Mouse (Mus musculus) layer of hippocampus, adult 9-10 months (tissue): ENCODE measurements around the gene Saa3.
"Not testable (repeated sequence)": the region's sequence is repeated elsewhere in the genome, so short reads cannot be mapped to it uniquely, and the experiment has no call there.

Experiments
- DNase-seq: peaks from one replicate; pipeline ENCODE4 v3.0.0; 2022; ENCODE audit warnings: low spot score

Saa3 gene

DNA sequence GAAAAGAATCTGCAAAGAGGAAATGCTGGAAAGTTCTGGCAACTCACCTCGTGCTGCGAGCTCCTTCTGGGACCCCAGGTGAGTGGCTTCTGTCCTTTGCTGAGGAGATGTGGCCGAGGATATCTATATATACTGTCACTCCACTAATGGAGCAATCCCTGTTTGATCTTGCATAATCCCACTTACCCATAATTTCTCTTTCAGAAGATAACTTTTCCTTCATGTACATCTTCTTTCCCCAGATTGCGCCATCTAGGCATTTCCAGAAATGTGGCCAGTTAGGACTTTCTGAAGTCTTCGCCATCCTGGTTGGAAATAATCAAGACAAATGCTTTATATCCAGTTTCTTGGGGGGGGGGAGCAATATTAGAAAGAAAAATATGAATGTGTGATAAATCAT is at the start of gene Saa3:
Gene Saa3 (minus strand): TSS at position 101 of the 400 bp plus-strand sequence.
- DNase-seq: no peak

DNA sequence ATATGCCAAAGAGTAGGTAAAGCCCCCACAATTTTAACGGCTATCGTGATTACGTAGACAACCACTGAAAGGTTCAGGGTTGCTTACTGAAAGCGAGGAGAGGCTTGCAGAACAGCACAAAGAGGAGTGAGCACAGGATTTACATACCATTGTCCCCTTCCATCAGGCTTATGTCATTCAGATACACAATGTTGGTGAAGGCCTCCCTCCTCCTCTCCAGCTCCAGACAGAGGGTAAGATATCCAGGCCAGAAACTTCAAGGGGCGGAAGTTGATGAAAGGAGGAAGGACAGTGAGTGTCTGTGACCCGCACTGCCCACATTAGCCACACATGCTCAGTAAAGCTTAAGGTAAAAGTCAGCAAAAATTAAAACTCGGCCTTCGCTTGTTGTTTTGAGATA is 49.2 kb upstream of the Saa3 start:
- no peak for DNase-seq

DNA sequence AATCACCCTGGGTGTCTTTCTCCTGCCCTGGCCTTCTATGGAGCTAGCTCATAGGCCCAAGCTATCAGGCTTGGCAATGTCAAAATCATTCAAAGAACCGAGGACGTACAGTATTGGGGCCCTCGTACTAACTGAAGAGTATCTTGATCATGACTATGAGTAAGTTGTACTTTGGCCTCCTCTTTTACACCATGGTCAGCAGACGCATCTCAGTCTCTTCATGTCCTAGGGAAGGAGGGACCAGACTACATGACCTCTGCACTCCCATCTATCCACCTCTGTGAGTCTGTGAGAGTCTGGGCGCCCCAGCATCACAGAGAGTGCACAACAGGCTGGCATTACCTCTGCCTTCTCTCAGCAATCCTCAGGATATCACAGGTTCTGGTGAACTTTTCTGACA is 47.1 kb upstream of the Saa3 start:
- DNase-seq: no peak

DNA sequence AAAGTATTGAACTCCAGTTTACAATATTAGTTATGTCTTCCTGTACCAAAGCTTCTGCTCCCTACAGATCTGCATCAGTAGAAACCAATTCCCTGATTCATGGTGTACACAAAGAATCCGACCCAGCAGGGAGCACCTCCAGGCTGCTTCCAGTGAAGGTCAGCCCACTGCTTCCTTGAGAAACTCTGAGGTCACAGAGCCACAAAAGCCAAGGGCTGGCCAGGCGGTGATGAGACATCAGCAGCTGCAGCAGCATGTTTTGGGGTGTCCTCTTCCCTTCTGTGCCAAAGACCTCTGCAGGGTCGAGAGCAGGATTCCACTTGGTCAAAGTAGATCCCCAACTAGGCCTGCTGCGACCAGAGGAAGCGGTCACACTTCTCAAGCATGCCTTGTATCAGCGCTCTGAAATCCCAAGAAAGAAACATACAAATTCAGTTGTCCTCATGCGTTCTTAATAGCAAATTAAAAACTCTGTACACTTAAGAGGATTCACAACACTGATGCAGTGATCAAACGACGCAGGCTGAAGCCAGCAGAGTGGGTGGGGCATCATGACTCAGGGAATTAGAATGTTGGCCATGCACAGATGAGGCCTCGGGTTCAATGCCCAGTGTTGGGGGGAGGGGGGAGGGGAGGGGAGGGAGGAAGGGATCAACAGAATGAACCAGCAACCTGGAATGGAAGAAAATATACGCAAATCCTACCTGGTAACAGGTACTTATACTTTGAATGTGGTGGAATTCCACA is 45.7 kb upstream of the Saa3 start:
- DNase-seq: no peak

DNA sequence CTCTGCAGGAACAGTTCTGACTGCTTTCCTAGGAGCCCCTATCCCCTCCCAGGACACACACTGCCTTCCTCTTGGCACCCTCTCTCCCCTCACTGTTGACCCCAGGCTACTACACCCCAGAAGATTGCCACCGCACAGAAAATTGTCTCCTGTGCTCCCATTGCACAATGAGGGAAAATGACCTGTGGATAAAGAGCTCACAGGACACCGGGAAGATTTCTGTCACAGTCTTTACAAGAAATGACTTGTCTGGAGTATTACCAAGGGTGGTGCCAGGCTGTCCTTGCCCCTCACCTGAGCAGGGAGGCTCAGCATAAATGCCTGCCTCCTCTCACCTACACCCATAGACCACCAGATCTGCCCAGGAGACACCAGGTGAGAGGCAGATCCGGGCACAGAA is 36.0 kb upstream of the Saa3 start, which contains the start of gene Saa2:
Gene Saa2 (plus strand): TSS at position 301 of the 400 bp plus-strand sequence.
- DNase-seq: no peak

DNA sequence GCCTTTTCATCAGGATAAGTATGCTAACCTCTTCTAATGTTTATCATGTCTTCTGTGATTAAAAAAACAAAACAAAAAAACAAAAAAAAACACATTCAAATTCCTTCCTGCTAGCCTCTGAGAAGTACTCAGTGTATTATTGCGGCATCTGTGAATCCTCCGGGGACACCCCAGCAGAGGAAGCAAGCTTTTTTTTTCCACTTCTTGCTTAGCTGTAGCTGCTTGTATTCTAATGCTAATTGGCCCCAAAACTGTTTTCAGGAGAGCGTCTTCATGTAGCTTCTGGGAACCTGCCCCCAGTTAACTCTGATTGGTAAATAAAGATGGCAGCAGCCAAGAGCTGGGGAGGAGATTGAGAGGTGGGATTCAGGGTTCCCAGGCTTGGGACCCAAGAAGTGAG is 33.0 kb upstream of the Saa3 start:
- no peak for DNase-seq

GRCm38 (mm10) chr7:46746381-46746780 is 30.9 kb upstream of the Saa3 start:
- no peak for DNase-seq

DNA sequence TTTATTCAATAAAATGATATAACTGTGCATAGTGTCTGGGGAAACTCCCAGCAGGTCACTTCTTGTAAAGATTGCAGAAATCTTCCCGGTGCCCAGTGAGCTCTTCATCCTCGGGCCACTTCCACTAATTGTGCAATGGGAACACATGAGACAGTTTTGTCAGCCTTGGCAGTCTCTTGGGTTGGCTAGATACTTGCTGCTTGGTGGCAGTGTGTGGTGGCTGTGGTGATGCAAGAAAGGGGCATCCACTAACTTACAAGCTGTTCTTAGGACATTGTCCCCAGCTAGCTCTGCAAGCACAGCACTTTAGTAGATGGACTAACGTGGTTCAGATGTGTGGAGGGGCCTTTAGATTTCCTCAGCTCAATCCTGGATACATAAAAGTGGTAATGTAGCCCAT is 30.3 kb upstream of the Saa3 start:
- DNase-seq: no peak

DNA sequence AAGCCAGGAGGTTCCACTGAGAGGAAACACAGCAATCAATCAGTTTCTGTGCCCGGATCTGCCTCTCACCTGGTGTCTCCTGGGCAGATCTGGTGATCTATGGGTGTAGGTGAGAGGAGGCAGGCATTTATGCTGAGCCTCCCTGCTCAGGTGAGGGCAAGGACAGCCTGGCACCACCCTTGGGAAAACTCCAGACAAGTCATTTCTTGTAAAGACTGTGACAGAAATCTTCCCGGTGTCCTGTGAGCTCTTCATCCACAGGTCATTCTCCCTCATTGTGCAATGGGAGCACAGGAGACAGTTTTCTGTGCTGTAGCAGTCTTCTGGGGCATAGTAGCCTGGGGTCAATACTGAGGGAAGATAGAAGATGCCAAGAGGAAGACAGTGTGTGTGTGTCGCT is 27.4 kb upstream of the Saa3 start, which contains the start of gene Saa1:
Gene Saa1 (minus strand): TSS at position 101 of the 400 bp plus-strand sequence.
- not testable (repeated sequence) for DNase-seq

GRCm38 (mm10) chr7:46740041-46740440 is 24.5 kb upstream of the Saa3 start:
- DNase-seq: not testable (repeated sequence)

- no peak for DNase-seq
Observed at GRCm38 (mm10) chr7:46738561-46739460, 23.3 kb upstream of the Saa3 start.

- no peak for DNase-seq
Observed at GRCm38 (mm10) chr7:46734983-46735382, 19.5 kb upstream of the Saa3 start.

DNA sequence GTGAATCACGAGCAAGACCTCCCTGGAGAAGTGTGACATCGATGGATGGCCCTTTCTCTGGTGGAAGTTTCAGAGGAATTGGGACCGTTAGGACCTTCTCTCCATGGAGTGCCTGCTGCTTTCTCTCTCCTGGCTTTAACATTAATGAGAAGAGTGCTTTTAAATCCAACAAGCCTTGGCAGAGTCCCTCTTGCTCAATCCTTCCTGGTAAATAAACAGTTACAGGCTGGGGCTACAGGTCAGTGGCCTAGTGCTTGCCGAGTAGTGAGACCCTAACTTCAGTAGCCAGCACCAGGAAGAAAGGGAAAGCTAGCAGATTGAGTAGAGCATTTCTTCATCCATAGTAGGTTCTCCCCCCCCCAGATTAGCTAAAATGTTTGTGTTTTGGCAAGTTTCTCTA is 17.0 kb upstream of the Saa3 start, which contains the start of gene Saa4:
Gene Saa4 (minus strand): TSS at position 146 of the 400 bp plus-strand sequence.
- no peak for DNase-seq

DNA sequence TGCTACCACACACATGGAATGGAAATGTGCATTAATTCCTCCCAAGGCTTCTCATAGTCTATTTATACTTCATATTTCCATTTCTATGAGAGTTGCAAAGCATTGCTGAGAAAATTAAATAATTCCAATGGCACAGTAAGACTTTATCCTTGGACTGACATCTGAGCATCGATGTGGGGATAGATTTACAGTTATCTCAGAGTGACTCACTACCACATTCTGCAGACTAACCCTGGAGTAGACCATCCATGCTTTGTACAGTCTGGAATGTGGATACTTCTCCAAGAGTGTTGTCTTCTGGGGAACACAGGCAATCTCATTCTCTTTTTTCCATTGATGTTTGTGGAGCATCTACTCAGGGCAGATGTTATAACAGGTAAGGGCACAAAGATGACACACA is 12.1 kb upstream of the Saa3 start:
- no peak for DNase-seq

DNA sequence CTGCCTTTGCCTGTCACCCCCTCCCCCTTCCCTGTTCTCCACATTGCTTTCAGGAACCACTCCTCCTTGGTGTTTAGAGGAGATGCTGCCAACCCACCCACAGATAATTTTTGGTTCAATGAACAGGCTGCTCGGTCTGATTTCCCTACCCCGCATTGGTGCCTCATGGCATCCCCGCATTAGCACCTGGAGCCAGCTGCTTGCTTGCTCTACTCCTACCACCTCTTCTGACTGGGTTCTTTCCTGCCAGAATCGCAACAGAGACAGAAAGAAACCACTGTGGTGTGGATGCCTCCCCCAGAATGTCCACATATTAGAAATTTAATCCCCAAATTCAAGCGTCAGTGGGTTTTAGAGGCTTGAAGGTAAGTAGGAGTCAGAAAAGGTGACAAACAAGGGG is 8.9 kb upstream of the Saa3 start:
- no peak for DNase-seq

DNA sequence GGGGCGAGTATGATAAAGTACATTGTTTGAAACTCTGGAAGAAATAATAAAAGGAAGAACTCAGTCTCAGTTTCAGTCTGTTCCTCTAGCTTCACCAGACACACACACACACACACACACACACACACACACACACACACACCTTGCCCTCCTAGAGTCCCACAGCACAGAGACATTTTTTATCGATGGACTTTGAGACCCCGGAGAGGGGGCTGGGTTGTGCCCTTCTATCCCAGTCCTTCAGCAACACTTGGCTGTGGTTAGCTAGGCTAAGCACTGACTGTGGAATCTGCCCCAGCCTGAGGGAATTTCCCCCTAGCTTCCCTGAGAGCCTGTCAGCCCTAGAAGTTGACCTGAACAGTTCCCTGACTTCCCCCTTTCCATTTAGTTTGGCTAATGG is 8.3 kb upstream of the Saa3 start:
- DNase-seq: no peak

- no peak for DNase-seq
Observed at GRCm38 (mm10) chr7:46723354-46723753, 7.9 kb upstream of the Saa3 start.

DNA sequence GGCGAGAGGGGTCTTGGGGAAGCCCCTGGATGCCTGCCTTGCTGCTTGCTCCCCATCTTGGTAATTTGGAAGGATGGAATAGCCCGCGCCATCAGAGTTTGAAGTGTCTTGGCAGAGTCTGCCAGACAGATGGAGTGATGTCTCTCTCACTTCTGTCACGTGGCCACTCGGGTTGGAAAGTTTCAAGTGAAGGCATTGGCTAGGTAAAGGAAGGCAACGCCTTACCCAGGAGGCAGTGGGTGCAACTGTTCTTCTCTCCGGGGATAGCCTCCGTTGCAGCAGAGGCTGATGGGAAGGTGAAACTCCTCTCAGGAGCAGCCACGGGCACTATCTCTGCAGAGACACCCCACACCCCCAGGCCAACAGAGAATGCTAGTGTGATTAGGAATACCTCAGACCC is 5.0 kb upstream of the Saa3 start:
- DNase-seq: no peak

DNA sequence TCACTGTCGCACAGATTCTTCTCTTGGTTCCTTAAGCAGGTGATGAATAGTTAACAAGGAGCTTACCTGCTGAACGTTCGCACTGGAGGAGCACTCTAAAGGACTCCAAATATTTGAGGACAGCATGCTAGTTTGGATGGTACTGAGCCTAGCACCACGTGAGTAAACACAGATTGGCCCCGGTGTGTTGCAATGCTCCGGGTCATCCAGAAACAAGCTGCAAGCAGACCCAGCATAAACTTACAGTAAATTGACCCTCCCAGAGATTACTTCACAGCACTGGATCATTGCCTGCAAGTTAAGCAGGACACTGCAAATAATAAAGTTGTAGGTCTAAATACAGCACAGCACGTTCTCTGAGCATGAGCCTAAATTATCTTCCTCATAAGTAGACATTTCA is 4.0 kb upstream of the Saa3 start:
- no peak for DNase-seq

GRCm38 (mm10) chr7:46718591-46719270 is 3.2 kb upstream of the Saa3 start:
- DNase-seq: no peak

DNA sequence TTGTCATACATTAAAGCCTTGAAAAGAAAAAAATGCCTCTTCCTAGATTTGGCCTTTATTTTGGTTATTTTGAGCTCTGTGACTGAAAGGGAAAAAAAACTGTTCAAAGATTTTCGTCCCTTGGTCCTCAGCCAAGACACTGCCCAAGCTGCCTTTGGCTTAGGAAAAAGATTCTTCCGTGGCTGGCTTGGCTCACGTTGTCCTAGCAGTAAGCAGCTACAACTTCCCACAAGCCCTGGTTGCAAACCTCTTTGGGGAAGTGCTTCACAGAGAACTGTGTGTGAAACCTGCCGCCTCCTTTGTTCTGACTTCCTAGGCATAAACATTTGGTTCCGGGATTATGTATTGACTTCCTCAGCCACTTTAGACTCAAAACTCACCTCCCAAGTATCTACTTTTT is 1.4 kb upstream of the Saa3 start:
- DNase-seq: no peak

DNA sequence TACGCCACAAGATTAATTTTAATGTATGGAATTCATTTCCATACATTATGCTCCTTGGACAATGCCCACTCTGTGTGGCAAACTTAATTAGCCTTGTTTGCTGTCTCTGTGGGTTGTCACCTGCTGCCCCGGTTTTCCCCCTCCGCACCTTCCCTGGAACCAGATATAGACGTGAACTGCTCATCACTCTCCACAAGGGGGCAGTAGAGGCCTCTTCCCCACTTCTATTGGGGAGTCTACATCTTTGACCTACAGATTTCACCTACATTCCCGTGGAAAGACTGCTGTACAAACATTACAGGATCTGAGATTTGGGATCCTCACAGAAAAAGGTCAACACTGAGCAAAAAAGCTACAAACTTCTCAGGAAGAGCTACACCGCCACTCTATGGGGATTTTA is 982 bp downstream of the Saa3 start:
- no peak for DNase-seq

DNA sequence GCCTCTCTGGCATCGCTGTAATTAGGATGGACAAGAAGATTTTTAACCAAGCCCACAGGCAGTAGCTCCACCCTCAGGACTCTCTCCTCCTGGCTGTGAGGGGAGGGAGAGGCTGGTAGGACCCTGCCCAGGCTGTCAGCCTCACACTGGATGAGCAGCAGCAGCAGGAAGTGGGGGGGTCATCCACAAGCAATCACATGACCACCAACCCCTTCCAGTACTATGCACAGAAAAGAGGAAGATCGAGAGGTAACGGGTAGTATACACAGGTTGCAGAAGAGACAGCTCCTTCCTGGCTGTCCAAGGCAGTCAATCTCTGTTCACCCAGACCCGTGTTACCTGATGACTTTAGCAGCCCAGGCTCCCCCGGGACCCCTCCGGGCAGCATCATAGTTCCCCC is 3.2 kb downstream of the Saa3 start:
- DNase-seq: no peak
